Mouse (Mus musculus) c-Kit-negative CD71-positive TER-119-positive erythroid progenitor cells, embryonic 14.5 days (primary cell): Measurements from ENCODE around the gene Nipa1.

Source experiments
- DNase-seq: peaks from one replicate; pipeline ENCODE4 v3.0.0-alpha.2; 2013; ENCODE audit warnings: low read depth, low spot score

The Nipa1 gene

GRCm38 (mm10) chr7:55935025-55935424, 84.7 kb downstream of the Nipa1 start:
- no peak for DNase-seq

GRCm38 (mm10) chr7:55928649-55929048, 91.1 kb downstream of the Nipa1 start:
- DNase-seq: no peak
